Mouse (Mus musculus) liver, embryonic 11.5 days (tissue): ENCODE results near the gene Ppt2. TPM values are rescaled to one million over a fixed set of nuclear protein-coding genes. Genes with fewer than 3 reads are reported as not detected.

Source experiments
- ATAC-seq: fragments of 200-750 bp; cut with Nextera tagmentation; replicated peaks from 2 replicates; pipeline ENCODE4 v1.8.0; 2017; ENCODE audit warnings: moderate number of reproducible peaks, mild to moderate bottlenecking, moderate TSS enrichment, moderate library complexity; ENCODE audit not compliant: low FRiP score
- DNase-seq: peaks from one replicate; pipeline ENCODE4 v3.0.0-alpha.2; 2017; ENCODE audit warnings: low spot score
- H3K27ac ChIP-seq: fragments of 300-500 bp; sonication (generic); 2 replicates; pipeline ENCODE4 v1.5.1; 2014; ENCODE audit warnings: mild to moderate bottlenecking, low read depth, low read length, control low read depth
- H3K27me3 ChIP-seq: fragments of 300-500 bp; sonication (generic); replicated peaks from 2 replicates; pipeline ENCODE4 v1.6.1; 2014; ENCODE audit warnings: low read length, mixed read lengths; ENCODE audit not compliant: control insufficient read depth, insufficient read depth
- H3K36me3 ChIP-seq: fragments of 300-500 bp; sonication (generic); 2 replicates; pipeline ENCODE4 v1.6.1; 2014; ENCODE audit warnings: mild to moderate bottlenecking, low read length, moderate library complexity, mixed read lengths; ENCODE audit not compliant: control insufficient read depth, insufficient read depth
- H3K4me1 ChIP-seq: fragments of 300-500 bp; sonication (generic); replicated peaks from 2 replicates; pipeline ENCODE4 v1.6.1; 2014; ENCODE audit warnings: low read length, mixed read lengths; ENCODE audit not compliant: control insufficient read depth, insufficient read depth
- H3K4me2 ChIP-seq: fragments of 300-500 bp; sonication (generic); 2 replicates; pipeline ENCODE4 v1.6.1; 2014; ENCODE audit warnings: mild to moderate bottlenecking, control low read depth, moderate library complexity
- H3K4me3 ChIP-seq: fragments of 300-500 bp; sonication (generic); 2 replicates; pipeline ENCODE4 v1.5.1; 2014; ENCODE audit warnings: low read depth, low read length, control low read depth
- H3K9ac ChIP-seq: fragments of 300-500 bp; sonication (generic); 2 replicates; pipeline ENCODE4 v1.6.1; 2014; ENCODE audit warnings: low read depth, low read length, control low read depth
- H3K9me3 ChIP-seq: fragments of 300-500 bp; sonication (generic); 2 replicates; pipeline ENCODE4 v1.6.1; 2016; ENCODE audit warnings: low read length, inconsistent platforms, mixed read lengths; ENCODE audit not compliant: control insufficient read depth
- WGBS: fragments of 180-500 bp; shearing (Covaris S2); extraction: QIAGEN DNeasy Blood & Tissue Kit; methylation state at CpG from one replicate; pipeline ENCODE4 v1.1.7; 2014; 5-methylcytosine and 5-hydroxymethylcytosine counted together
- polyA plus RNA-seq: library from polyadenylated mRNA; unstranded; fragments of >200 nt; fragmentation: Nextera tagmentation; extraction: Ambion mirVana; gene quantifications from 2 replicates; pipeline ENCODE4 v1.2.1, GENCODE M21; 2014

Ppt2 gene
- polyA plus RNA-seq, 1 experiment from 2014 or later = 23.1 TPM

- 70% methylated on average over 3 of the region's 3 CpGs for WGBS
- no peak overlapping the region for H3K4me2 ChIP-seq
- H3K4me1 ChIP-seq = peaks cover under 1% of the 10 kb centered on the region
- H3K27ac ChIP-seq = no peak overlapping the region
- no peak overlapping the region for H3K4me3 ChIP-seq
- peaks cover 5% of the 10 kb centered on the region for H3K27me3 ChIP-seq
- H3K9me3 ChIP-seq = no peaks in the 10 kb centered on the region
- ATAC-seq (no peak), DNase-seq (no peak)
- no peak overlapping the region for H3K9ac ChIP-seq
- H3K36me3 ChIP-seq = no peaks in the 10 kb centered on the region
Measured at GRCm38 (mm10) chr17:34637459-34637858, 9.1 kb upstream of the Ppt2 start.

GRCm38 (mm10) chr17:34635671-34636070 lies 7.4 kb upstream of the Ppt2 start:
- DNase-seq = no peak
- WGBS = 62% methylated on average over 2 of the region's 2 CpGs
- Histone ChIP-seq H3K27me3 (peaks cover 23% of the 10 kb centered on the region), H3K27ac (no peak overlapping the region), H3K9me3 (no peaks in the 10 kb centered on the region), H3K4me3 (no peak overlapping the region), H3K36me3 (no peaks in the 10 kb centered on the region), H3K4me1 (peaks cover 15% of the 10 kb centered on the region), H3K9ac (no peak overlapping the region), H3K4me2 (no peak overlapping the region)
- ATAC-seq = no peak

GRCm38 (mm10) chr17:34632261-34632691 lies 4.0 kb upstream of the Ppt2 start:
- Histone ChIP-seq H3K9ac (no peak overlapping the region), H3K27ac (no peak overlapping the region), H3K9me3 (no peaks in the 10 kb centered on the region), H3K4me1 (peaks cover 32% of the 10 kb centered on the region), H3K36me3 (no peaks in the 10 kb centered on the region), H3K4me3 (peak overlapping the region; percentile 41), H3K27me3 (peaks cover 48% of the 10 kb centered on the region), H3K4me2 (peak overlapping the region; percentile 69)
- ATAC-seq (peak; percentile 22; the same call in 1 of the 2 replicates), DNase-seq (no peak)
- under 1% methylated on average over 26 of the region's 26 CpGs for WGBS

- Histone ChIP-seq H3K4me2 (peak overlapping the region; percentile 69), H3K4me1 (peaks cover 32% of the 10 kb centered on the region), H3K4me3 (peak overlapping the region; percentile 41), H3K9ac (no peak overlapping the region), H3K9me3 (no peaks in the 10 kb centered on the region), H3K36me3 (no peaks in the 10 kb centered on the region), H3K27ac (no peak overlapping the region), H3K27me3 (peaks cover 48% of the 10 kb centered on the region)
- DNase-seq = no peak
- ATAC-seq = no peak
- 9% methylated on average over 12 of the region's 12 CpGs for WGBS
Measured at GRCm38 (mm10) chr17:34631647-34632046, 3.3 kb upstream of the Ppt2 start.

- peaks cover 48% of the 10 kb centered on the region for H3K27me3 ChIP-seq
- H3K4me1 ChIP-seq = peaks cover 36% of the 10 kb centered on the region
- peak overlapping the region; percentile 33 for H3K4me3 ChIP-seq
- DNase-seq (no peak), ATAC-seq (no peak)
- H3K27ac ChIP-seq = no peak overlapping the region
- WGBS = 4% methylated on average over 46 of the region's 48 CpGs
- H3K9me3 ChIP-seq = no peaks in the 10 kb centered on the region
- peak overlapping the region; percentile 58 for H3K4me2 ChIP-seq
- H3K9ac ChIP-seq = peak overlapping the region; percentile 31
- no peaks in the 10 kb centered on the region for H3K36me3 ChIP-seq
Measured at GRCm38 (mm10) chr17:34630761-34631301, 2.5 kb upstream of the Ppt2 start.

GRCm38 (mm10) chr17:34629796-34630603 lies 1.7 kb upstream of the Ppt2 start:
- WGBS = 14% methylated on average over 12 of the region's 12 CpGs
- Histone ChIP-seq H3K27me3 (peaks cover 48% of the 10 kb centered on the region), H3K4me1 (peaks cover 36% of the 10 kb centered on the region), H3K4me3 (peak overlapping the region; percentile 33; the same call in 1 of the 2 replicates), H3K27ac (no peak overlapping the region), H3K4me2 (peak overlapping the region; percentile 58; the same call in 1 of the 2 replicates), H3K9me3 (no peaks in the 10 kb centered on the region), H3K36me3 (peaks cover 4% of the 10 kb centered on the region; the same call in 1 of the 2 replicates), H3K9ac (no peak overlapping the region)
- ATAC-seq (no peak), DNase-seq (no peak)

GRCm38 (mm10) chr17:34629221-34629751 lies 976 bp upstream of the Ppt2 start, which contains the start of gene Prrt1:
Gene Prrt1, plus strand, starts transcription at chr17:34629533.
- peaks cover 48% of the 10 kb centered on the region for H3K27me3 ChIP-seq
- peaks cover 4% of the 10 kb centered on the region; the same call in 1 of the 2 replicates for H3K36me3 ChIP-seq
- H3K27ac ChIP-seq = no peak within 1 kb of the TSS
- no peak for ATAC-seq
- H3K4me1 ChIP-seq = peaks cover 36% of the 10 kb centered on the region
- peak within 1 kb of the TSS; percentile 80; the same call in 1 of the 2 replicates for H3K4me3 ChIP-seq
- 4% methylated on average over 16 of the region's 16 CpGs for WGBS
- H3K4me2 ChIP-seq = peak within 1 kb of the TSS; percentile 94
- H3K9me3 ChIP-seq = no peaks in the 10 kb centered on the region
- DNase-seq = no peak
- H3K9ac ChIP-seq = no peak within 1 kb of the TSS; the same call in 1 of the 2 replicates

- Histone ChIP-seq H3K36me3 (peaks cover 4% of the 10 kb centered on the region; the same call in 1 of the 2 replicates), H3K4me1 (peaks cover 36% of the 10 kb centered on the region), H3K27me3 (peaks cover 48% of the 10 kb centered on the region), H3K4me3 (no peak overlapping the region), H3K4me2 (peak overlapping the region; percentile 94), H3K9ac (no peak overlapping the region; the same call in 1 of the 2 replicates), H3K27ac (no peak overlapping the region), H3K9me3 (no peaks in the 10 kb centered on the region)
- ATAC-seq = no peak
- DNase-seq = no peak
- 33% methylated on average over 5 of the region's 5 CpGs for WGBS
Measured at GRCm38 (mm10) chr17:34628644-34628967, 296 bp upstream of the Ppt2 start.
